Comparison of ENCODE assay signal across 18 mouse cellular contexts in genomic region chr11:103076010-103076409, GRCm38 (mm10). TPM values are rescaled to one million over a fixed set of nuclear protein-coding genes. Genes with fewer than 3 reads are reported as not detected.
DNase-seq lines count a peak whose midpoint lies in the region; ATAC-seq and TF ChIP-seq lines count a peak whose summit lies in the region.
"Had no signal": no experiment of that assay in that cellular context is flagged by ENCODE, and none has a peak within 500 bp of the region (broad histone marks: within the 10 kb centered on the region; RNA-seq: fewer than 3 reads in every experiment).

No protein-coding gene starts in this region.

- TF ChIP-seq POLR2A in cerebellum, adult 2 months (IDR thresholded peaks at IDR 0.05; ENCODE audit: borderline replicate concordance, insufficient read depth, low read length) = no peak

- ATAC-seq in heart, postnatal 0 days (ENCODE audit: insufficient read depth, low read depth) = peak; percentile 42
- ATAC-seq in heart, embryonic 12.5 days (ENCODE audit: insufficient number of reproducible peaks, low FRiP score) = no peak
- ATAC-seq in erythroblast, adult 5-6 weeks (replicated peaks; ENCODE audit: low FRiP score, poor library complexity, severe bottlenecking) = peak; percentile 89
- ATAC-seq: CD4-positive, CD25-positive, alpha-beta regulatory T cell, adult 4 months; forebrain, postnatal 0 days; midbrain, embryonic 16.5 days had no signal

- no peak overlapping the region for H3K4me3 ChIP-seq in heart, postnatal 0 days (ENCODE audit: low read depth, low read length)
- no peak overlapping the region for H3K4me3 ChIP-seq in heart, embryonic 12.5 days
- H3K4me3 ChIP-seq in cerebellum, adult 2 months (replicated peaks; ENCODE audit: insufficient read depth, low read depth, low read length) = no peak overlapping the region
- H3K4me3 ChIP-seq: embryonic facial prominence, embryonic 10.5 days; hindbrain, embryonic 10.5 days; limb, embryonic 15.5 days had no signal

- H3K9me3 ChIP-seq in heart, postnatal 0 days (replicated peaks; ENCODE audit: control insufficient read depth, low read length) = no peaks in the 10 kb centered on the region
- H3K9me3 ChIP-seq in heart, embryonic 12.5 days (replicated peaks) = no peaks in the 10 kb centered on the region
- H3K9me3 ChIP-seq: embryonic facial prominence, embryonic 10.5 days; hindbrain, embryonic 10.5 days; limb, embryonic 15.5 days had no signal

- WGBS in heart, postnatal 0 days = 75% methylated on average over 7 of the region's 7 CpGs
- 78% methylated on average over 7 of the region's 7 CpGs for WGBS in heart, embryonic 12.5 days
- WGBS in cerebellum, adult 2 months = 59% methylated on average over 7 of the region's 7 CpGs

- H3K27ac ChIP-seq in heart, postnatal 0 days (ENCODE audit: low read depth) = no peak overlapping the region
- no peak overlapping the region for H3K27ac ChIP-seq in heart, embryonic 12.5 days (ENCODE audit: poor library complexity, severe bottlenecking)
- no peak overlapping the region for H3K27ac ChIP-seq in cerebellum, adult 2 months (ENCODE audit: insufficient read depth, low read length)
- H3K27ac ChIP-seq: embryonic facial prominence, embryonic 10.5 days; hindbrain, embryonic 10.5 days; kidney, postnatal 0 days; limb, embryonic 15.5 days; macrophage had no signal

- TF ChIP-seq EP300 in heart, postnatal 0 days (IDR thresholded peaks at IDR 0.05; ENCODE audit: low read depth) = no peak

- H3K9ac ChIP-seq in heart, postnatal 0 days (replicated peaks; ENCODE audit: low read depth, low read length) = no peak overlapping the region
- H3K9ac ChIP-seq in heart, embryonic 12.5 days = no peak overlapping the region
- H3K9ac ChIP-seq: forebrain, postnatal 0 days; limb, embryonic 15.5 days had no signal

- no peak overlapping the region for H3K4me2 ChIP-seq in heart, postnatal 0 days (ENCODE audit: low read depth, low read length)
- H3K4me2 ChIP-seq in heart, embryonic 12.5 days = no peak overlapping the region
- H3K4me2 ChIP-seq: limb, embryonic 15.5 days had no signal

- H3K27me3 ChIP-seq in heart, postnatal 0 days (ENCODE audit: control insufficient read depth, insufficient read depth, low read length) = 0 out of 2 replicates have a peak, but pooled peaks cover 3% of the 10 kb centered on the region
- H3K27me3 ChIP-seq in heart, embryonic 12.5 days (replicated peaks) = peaks cover 14% of the 10 kb centered on the region
- no peaks in the 10 kb centered on the region for H3K27me3 ChIP-seq in cerebellum, adult 2 months (ENCODE audit: control insufficient read depth, insufficient read depth, low read length)

- no peak for TF ChIP-seq CTCF in heart, postnatal 0 days (IDR thresholded peaks at IDR 0.05; ENCODE audit: low read depth)
- no peak for TF ChIP-seq CTCF in cerebellum, adult 2 months (IDR thresholded peaks at IDR 0.05; ENCODE audit: borderline replicate concordance, insufficient read depth, low read depth, low read length)

- H3K4me1 ChIP-seq in heart, postnatal 0 days (ENCODE audit: control insufficient read depth, insufficient read depth) = peaks cover 6% of the 10 kb centered on the region
- peaks cover 35% of the 10 kb centered on the region for H3K4me1 ChIP-seq in heart, embryonic 12.5 days (replicated peaks)
- H3K4me1 ChIP-seq in cerebellum, adult 2 months (ENCODE audit: control insufficient read depth, insufficient read depth, low read length) = peaks cover 10% of the 10 kb centered on the region

- peak; percentile 60 for DNase-seq in heart, postnatal 0 days (ENCODE audit: low spot score)
- DNase-seq in brain, adult 2 months (ENCODE audit: low read depth, low spot score) = peak; percentile 79
- DNase-seq in cerebellum, adult 2 months = peak; percentile 57 to 78
- no peak for DNase-seq in kidney, adult 9 months
- no peak for DNase-seq in adrenal gland, adult 8-10 months
- no peak for DNase-seq in adrenal gland, adult 18-20 months (ENCODE audit: low spot score in 2 of 2)
- DNase-seq: adrenal gland, postnatal 25 days; forebrain, postnatal 0 days; lung, adult 2 months had no signal

- H3K36me3 ChIP-seq in heart, postnatal 0 days (replicated peaks; ENCODE audit: control insufficient read depth, insufficient read depth, low read length) = peaks cover 58% of the 10 kb centered on the region
- H3K36me3 ChIP-seq in heart, embryonic 12.5 days = peaks cover 39% of the 10 kb centered on the region

RNA-seq across cellular contexts. Expression of gene Plcd3, which starts 25.4 kb away (rescaled TPM):
- total RNA-seq in heart, postnatal 0 days (2014; rRNA removed; ENCODE audit: low replicate concordance) = 27.0 and 38.9 TPM in 2 replicates
- 14.5 and 16.3 TPM in 2 replicates for polyA plus RNA-seq in heart, postnatal 0 days (2015; fragmentation: Nextera tagmentation; extraction: Ambion mirVana)
- polyA plus RNA-seq in heart, embryonic 12.5 days (2016; fragmentation: Nextera tagmentation; extraction: Ambion mirVana) = 5.8 and 6.6 TPM in 2 replicates
- polyA plus RNA-seq in cerebellum, adult 2 months (2012; rRNA removed) = 11.8 and 13.1 TPM in 2 replicates
- not detected in 2 replicates for total RNA-seq in erythroblast, adult 5-6 weeks (2015; ENCODE audit: low replicate concordance)
- total RNA-seq in erythroblast, adult 5-6 weeks (2017; ENCODE audit: low replicate concordance) = 0.70 and 1.0 TPM in 2 replicates
- total RNA-seq in adrenal gland, adult 8-10 months (2022) = 10 to 100 TPM; 10.0 to 18.9 (median 13.6) TPM
- 10 to 100 TPM in 1 of 2 experiments, 1 to 10 TPM in 1; 6.6 to 12.0 TPM for total RNA-seq in adrenal gland, adult 18-20 months (2021)
- polyA plus RNA-seq: macrophage had no signal

RNA-seq across cellular contexts. Expression of gene Acbd4, which starts 25.5 kb away (rescaled TPM):
- 16.3 and 20.0 TPM in 2 replicates for total RNA-seq in heart, postnatal 0 days (2014; rRNA removed; ENCODE audit: low replicate concordance)
- polyA plus RNA-seq in heart, postnatal 0 days (2015; fragmentation: Nextera tagmentation; extraction: Ambion mirVana) = 21.6 and 22.2 TPM in 2 replicates
- 13.5 and 13.8 TPM in 2 replicates for polyA plus RNA-seq in heart, embryonic 12.5 days (2016; fragmentation: Nextera tagmentation; extraction: Ambion mirVana)
- 60.4 and 61.5 TPM in 2 replicates for polyA plus RNA-seq in cerebellum, adult 2 months (2012; rRNA removed)
- 6.7 and 15.3 TPM in 2 replicates for total RNA-seq in erythroblast, adult 5-6 weeks (2015; ENCODE audit: low replicate concordance)
- total RNA-seq in erythroblast, adult 5-6 weeks (2017; ENCODE audit: low replicate concordance) = 25.0 TPM in 2 replicates
- 100 to 1,000 TPM; 114 to 181 (median 146) TPM for total RNA-seq in adrenal gland, adult 8-10 months (2022)
- total RNA-seq in adrenal gland, adult 18-20 months (2021) = 100 to 1,000 TPM; 116 to 169 TPM

RNA-seq across cellular contexts. Expression of gene Hexim1, which starts 40.0 kb away (rescaled TPM):
- total RNA-seq in heart, postnatal 0 days (2014; rRNA removed; ENCODE audit: low replicate concordance) = 9.0 and 11.0 TPM in 2 replicates
- 3.2 and 3.3 TPM in 2 replicates for polyA plus RNA-seq in heart, postnatal 0 days (2015; fragmentation: Nextera tagmentation; extraction: Ambion mirVana)
- polyA plus RNA-seq in heart, embryonic 12.5 days (2016; fragmentation: Nextera tagmentation; extraction: Ambion mirVana) = 2.8 and 3.0 TPM in 2 replicates
- 25.5 and 28.8 TPM in 2 replicates for polyA plus RNA-seq in cerebellum, adult 2 months (2012; rRNA removed)
- total RNA-seq in erythroblast, adult 5-6 weeks (2015; ENCODE audit: low replicate concordance) = 14.8 and 15.9 TPM in 2 replicates
- total RNA-seq in erythroblast, adult 5-6 weeks (2017; ENCODE audit: low replicate concordance) = 27.9 and 36.7 TPM in 2 replicates
- total RNA-seq in adrenal gland, adult 8-10 months (2022) = 10 to 100 TPM; 75.2 to 90.2 (median 86.0) TPM
- total RNA-seq in adrenal gland, adult 18-20 months (2021) = 10 to 100 TPM; 71.1 to 83.3 TPM

RNA-seq across cellular contexts. Expression of gene Dcakd, which starts 47.9 kb away (rescaled TPM):
- 53.5 and 64.0 TPM in 2 replicates for total RNA-seq in heart, postnatal 0 days (2014; rRNA removed; ENCODE audit: low replicate concordance)
- 45.2 and 50.4 TPM in 2 replicates for polyA plus RNA-seq in heart, postnatal 0 days (2015; fragmentation: Nextera tagmentation; extraction: Ambion mirVana)
- polyA plus RNA-seq in heart, embryonic 12.5 days (2016; fragmentation: Nextera tagmentation; extraction: Ambion mirVana) = 94.1 and 95.2 TPM in 2 replicates
- 58.3 and 63.6 TPM in 2 replicates for polyA plus RNA-seq in cerebellum, adult 2 months (2012; rRNA removed)
- total RNA-seq in erythroblast, adult 5-6 weeks (2015; ENCODE audit: low replicate concordance) = 16.3 and 25.5 TPM in 2 replicates
- 6.8 and 26.4 TPM in 2 replicates for total RNA-seq in erythroblast, adult 5-6 weeks (2017; ENCODE audit: low replicate concordance)
- 10 to 100 TPM; 64.3 to 89.6 (median 75.5) TPM for total RNA-seq in adrenal gland, adult 8-10 months (2022)
- 10 to 100 TPM; 44.7 to 54.1 TPM for total RNA-seq in adrenal gland, adult 18-20 months (2021)

RNA-seq across cellular contexts. Expression of gene Nmt1, which starts 48.0 kb away (rescaled TPM):
- total RNA-seq in heart, postnatal 0 days (2014; rRNA removed; ENCODE audit: low replicate concordance) = 47.6 and 63.6 TPM in 2 replicates
- 46.6 and 50.0 TPM in 2 replicates for polyA plus RNA-seq in heart, postnatal 0 days (2015; fragmentation: Nextera tagmentation; extraction: Ambion mirVana)
- polyA plus RNA-seq in heart, embryonic 12.5 days (2016; fragmentation: Nextera tagmentation; extraction: Ambion mirVana) = 46.9 and 50.4 TPM in 2 replicates
- polyA plus RNA-seq in cerebellum, adult 2 months (2012; rRNA removed) = 58.8 and 63.2 TPM in 2 replicates
- 17.8 and 31.3 TPM in 2 replicates for total RNA-seq in erythroblast, adult 5-6 weeks (2015; ENCODE audit: low replicate concordance)
- total RNA-seq in erythroblast, adult 5-6 weeks (2017; ENCODE audit: low replicate concordance) = 16.9 and 17.3 TPM in 2 replicates
- total RNA-seq in adrenal gland, adult 8-10 months (2022) = 100 to 1,000 TPM; 102 to 113 (median 109) TPM
- total RNA-seq in adrenal gland, adult 18-20 months (2021) = 100 to 1,000 TPM in 1 of 2 experiments, 10 to 100 TPM in 1; 97.0 to 100 TPM

Comparison
In these comparisons a context has a peak if more than half of its experiments do, and no peak if none do; other contexts are left out.
1. DNase-seq: peak in heart, postnatal 0 days (single experiment), brain, adult 2 months (single experiment) and cerebellum, adult 2 months (2 of 2); none in kidney, adult 9 months (single experiment), adrenal gland, adult 8-10 months (single experiment) and adrenal gland, adult 18-20 months (0 of 2).